Mouse (Mus musculus) layer of hippocampus, adult 9-10 months (tissue): ENCODE data around the gene Scamp5.

ENCODE experiments used
- DNase-seq: peaks from one replicate; pipeline ENCODE4 v3.0.0; 2022; ENCODE audit warnings: low spot score

Scamp5 gene

DNA sequence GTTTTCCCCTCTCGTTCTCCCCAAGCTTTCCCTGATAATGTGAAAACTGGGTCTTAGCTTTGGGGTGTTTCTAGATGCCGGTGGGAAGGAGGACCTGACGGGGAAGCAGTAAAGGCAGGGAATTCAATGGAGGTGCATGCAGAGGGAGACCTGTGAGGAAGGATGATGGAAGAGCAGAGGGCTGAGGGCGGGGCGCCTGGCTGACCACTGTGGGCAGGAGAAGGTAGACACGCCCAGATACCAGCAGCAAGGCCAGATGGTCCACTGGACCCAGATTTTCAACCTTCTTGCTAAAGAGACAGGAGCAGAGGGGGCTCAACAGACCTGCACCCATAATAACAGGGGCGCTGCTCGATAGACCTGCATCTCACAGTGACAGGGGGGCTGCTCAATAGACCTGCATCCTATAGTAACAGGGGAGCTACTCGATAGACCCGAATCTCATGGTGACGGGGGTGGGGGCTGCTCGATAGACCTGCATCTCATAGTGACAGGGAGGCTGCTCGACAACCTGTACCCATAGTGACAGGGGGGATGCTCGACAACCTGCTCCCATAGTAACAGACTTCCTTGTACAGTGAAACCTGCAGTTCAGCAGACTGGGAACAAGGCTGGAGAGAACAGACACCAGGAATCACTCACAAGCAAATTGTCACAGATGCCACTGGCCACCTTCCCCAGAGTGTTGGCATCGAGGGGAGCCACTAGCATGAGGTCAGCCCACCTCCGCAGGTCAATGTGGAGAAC lies 48.2 kb downstream of the Scamp5 start:
- DNase-seq = no peak

DNA sequence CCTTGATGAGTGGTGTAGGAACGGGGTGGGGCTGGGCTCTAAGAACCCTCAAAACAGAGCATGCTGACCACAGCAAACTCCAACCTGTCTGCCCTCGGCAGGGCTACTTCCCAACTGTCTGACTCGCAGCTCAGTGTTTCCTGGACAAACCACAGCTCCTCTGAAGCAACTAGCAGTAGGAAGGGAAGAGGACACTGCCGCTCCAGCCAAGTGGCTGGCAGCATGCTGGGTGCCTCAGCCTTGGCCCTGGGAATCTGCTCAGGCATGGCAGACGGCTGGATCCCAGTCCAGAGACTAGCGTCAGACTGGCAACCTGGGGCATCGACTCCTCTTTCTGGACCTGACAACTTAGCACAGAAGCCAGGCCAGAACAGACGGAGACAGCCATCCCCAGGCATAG lies 50.5 kb downstream of the Scamp5 start:
- no peak for DNase-seq

DNA sequence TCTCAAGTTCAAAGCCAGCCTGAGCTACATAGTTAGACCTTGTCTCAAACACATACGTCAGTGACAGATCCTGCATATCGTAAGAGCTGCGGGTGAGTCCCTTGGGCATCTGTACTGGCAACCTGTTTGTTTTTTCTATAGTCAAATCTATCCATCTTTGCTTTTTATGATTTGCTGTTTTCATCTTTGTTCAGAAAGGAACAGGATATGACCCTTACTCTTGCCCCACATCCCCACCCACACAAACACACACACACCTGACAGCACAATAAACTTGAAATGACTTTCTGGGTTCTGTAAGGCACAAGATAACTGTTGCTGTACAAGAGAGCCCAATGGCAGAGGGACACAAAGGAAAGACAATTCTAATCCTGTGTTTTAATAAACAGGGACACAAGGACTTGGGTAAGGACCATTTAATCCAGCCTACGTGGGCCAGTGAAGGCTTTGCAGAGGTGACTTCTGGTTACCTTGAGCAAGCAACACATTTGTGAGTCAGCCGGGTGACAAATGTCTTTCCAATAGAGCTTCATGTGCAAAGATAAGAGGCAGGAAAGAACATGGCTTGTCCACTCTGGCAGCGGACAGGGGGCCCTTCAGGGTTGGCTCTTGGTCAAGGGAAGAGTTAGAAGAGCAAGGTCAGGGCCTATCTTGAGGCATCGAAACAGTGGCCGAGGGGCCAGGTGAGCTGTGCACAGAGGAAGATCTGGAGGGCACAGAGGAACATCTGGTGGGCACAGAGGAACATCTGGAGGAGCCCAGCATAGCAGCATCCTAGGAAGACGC lies 60.5 kb downstream of the Scamp5 start:
- DNase-seq = no peak

DNA sequence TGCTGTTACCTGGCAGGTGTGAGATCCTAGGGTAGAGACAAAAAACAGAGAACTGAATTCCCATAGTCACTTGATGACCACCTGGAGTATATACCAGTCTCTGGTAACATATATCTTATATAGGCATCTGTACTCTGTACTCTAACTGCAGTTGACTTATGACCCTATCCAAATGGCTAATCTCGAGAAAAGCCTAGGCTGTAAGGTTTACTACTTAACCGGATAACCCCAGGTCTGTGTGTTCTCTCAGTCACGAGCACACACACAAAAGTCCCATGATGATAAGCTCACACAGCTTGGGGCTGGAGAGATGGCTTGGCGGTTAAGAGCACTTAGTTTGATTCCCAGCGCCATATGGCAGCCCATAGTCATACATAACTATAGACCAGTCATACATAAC lies 61.5 kb downstream of the Scamp5 start:
- DNase-seq = no peak

DNA sequence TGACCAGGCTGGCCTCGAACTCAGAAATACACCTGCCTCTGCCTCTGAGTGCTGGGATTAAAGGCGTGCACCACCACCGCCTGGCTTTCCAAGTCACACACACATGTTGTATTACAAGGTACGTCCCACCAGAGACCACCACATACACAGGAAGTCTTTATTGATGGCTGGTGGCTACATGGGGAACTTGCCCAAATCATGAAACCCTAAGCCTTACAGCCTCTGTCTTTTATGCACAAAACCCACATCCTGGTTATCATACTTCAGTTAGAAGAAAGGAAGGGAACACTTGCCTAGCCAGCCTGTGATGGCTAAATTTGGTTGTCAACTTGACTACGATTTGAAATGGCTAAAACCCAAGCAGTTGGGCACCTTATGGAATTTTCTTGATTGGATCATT lies 63.8 kb downstream of the Scamp5 start:
- no peak for DNase-seq

DNA sequence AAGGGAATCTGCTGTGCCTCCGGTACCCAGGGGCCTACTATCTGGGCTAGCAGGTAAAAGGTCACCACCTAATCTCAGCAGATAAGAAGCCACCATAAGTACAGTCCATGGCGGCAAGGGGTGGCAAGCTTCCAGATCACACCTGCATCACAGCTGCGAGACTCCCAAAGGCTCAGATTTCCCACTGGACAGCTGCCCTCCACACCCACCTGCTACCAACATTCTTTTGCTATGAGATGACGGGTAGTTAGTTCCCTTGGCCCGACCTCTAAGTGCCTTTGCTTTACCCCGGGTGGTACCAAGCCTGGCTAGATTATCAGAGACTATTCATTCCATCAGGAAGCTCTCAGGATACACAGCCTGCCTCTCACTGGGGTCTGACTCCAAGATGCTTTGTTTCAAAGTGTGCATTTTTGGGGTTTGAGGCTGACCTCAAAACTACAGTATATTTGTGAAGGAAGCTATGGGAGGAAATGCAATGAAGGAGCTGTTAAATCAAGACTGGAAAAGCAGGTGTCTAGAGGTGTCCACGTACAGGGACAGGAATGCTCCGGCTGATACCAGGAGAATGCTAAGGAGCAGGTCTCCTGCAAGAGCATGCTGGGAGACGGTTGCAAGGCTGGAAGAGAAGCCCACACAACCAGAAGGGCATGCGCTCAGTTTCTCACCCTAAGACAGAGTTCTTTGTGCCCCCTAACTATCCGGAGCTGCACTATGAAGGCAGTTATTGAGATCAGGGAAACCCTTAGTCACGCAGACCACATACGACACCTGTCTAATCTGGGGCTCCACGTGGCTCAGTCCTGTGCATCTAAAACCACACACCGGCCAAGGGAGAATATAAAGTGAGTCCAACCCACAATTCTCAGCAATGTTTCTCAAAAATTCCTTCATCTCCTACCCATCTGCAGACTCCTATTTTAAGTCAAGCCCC lies 65.3 kb downstream of the Scamp5 start:
- no peak for DNase-seq

DNA sequence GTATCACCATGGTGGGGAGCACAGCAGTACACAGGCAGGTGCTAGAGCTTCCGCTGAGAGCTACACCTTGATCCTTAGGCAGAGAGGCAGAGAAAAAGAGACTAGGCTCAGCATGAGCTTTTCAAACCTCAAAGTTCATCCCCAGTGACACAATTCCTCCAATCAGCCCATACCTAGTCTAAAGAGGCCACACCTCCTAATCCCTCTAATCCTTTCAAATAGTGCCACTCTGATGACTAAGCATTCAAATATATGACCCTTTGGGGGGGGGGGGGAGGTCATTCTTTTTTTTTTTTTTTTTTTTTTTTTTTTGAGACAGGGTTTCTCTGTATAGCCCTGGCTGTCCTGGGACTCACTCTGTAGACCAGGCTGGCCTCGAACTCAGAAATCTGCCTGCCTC lies 69.1 kb downstream of the Scamp5 start:
- no peak for DNase-seq

DNA sequence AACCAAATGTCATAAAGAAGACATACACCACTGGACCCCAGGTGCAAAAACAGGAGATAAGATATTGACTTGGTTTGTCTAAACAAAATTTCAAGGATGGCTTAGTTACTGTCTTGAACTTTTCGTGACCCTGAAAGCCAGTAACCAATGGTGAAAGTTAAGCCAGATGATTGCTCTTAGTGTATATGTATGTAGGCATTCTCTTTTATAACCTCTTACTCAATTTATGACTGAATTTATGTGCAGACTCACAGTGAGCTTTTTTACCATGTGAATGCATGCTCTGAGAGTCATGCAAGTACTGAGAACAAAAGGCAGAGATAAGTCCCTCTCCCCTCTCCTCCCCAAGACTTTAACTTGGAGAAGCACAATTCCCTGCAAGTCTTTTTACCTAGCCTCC lies 75.0 kb downstream of the Scamp5 start:
- DNase-seq = no peak
